Mouse (Mus musculus): Measurements from ENCODE around the gene Cypt1. TPM values are rescaled to one million over a fixed set of nuclear protein-coding genes. Genes with fewer than 3 reads are reported as not detected.

The Cypt1 gene
- polyA plus RNA-seq (2017; shearing (Covaris generic)), result not detected

GRCm38 (mm10) chrX:16522569-16522968 is at the start of gene Cypt1:
TSS of gene Cypt1 (plus strand) at chrX:16522869.

Other genes with a start within 250 kb of the Cypt1 start
- gene Maoa, start 96.8 kb downstream of the Cypt1 start, polyA plus RNA-seq (2017; shearing (Covaris generic)), result 0.07 TPM